9 mouse cellular contexts compared by ENCODE assay signal in the genomic region with DNA sequence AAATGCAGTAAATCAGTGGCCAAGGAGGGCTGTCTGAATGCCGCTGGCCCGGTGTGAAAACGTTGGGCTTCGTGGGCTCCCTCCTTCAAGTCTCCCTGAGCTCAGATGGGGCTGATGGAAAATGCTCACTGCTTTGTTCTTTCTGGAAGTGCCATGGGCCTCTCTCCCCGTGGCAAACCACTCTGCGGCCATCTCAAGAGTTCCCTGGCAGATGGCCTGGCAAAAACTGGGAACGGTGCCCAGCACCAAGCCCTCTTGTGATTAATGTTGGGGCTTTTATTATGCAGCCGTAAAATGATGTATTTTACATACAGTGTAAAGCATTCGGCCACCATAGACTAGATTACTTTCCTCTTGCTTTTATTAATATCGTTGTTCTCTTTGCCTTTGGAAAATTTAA.
DNase-seq lines count a peak whose midpoint lies in the region; ATAC-seq and TF ChIP-seq lines count a peak whose summit lies in the region.
"Had no signal": no experiment of that assay in that cellular context is flagged by ENCODE, and none has a peak within 500 bp of the region (broad histone marks: within the 10 kb centered on the region; RNA-seq: fewer than 3 reads in every experiment).

No protein-coding gene starts in this region.

- H3K27me3 ChIP-seq in hindbrain, embryonic 13.5 days, result no peaks in the 10 kb centered on the region
- no peaks in the 10 kb centered on the region for H3K27me3 ChIP-seq in hindbrain, embryonic 11.5 days (ENCODE audit: control insufficient read depth, insufficient read depth, low read length)
- no peaks in the 10 kb centered on the region for H3K27me3 ChIP-seq in cerebellum, adult 2 months (ENCODE audit: control insufficient read depth, insufficient read depth, low read length)
- no peaks in the 10 kb centered on the region for H3K27me3 ChIP-seq in hindbrain, embryonic 16.5 days (replicated peaks; ENCODE audit: control insufficient read depth, insufficient read depth, low read length)
- H3K27me3 ChIP-seq: heart, embryonic 13.5 days had no signal

- no peak for ATAC-seq in hindbrain, embryonic 13.5 days (ENCODE audit: low FRiP score)
- no peak for ATAC-seq in hindbrain, embryonic 11.5 days (ENCODE audit: low FRiP score)
- ATAC-seq in hindbrain, embryonic 16.5 days, result peak; percentile 74; the same call in 1 of the 2 replicates

- H3K9ac ChIP-seq in hindbrain, embryonic 13.5 days, result no peak overlapping the region
- no peak overlapping the region for H3K9ac ChIP-seq in hindbrain, embryonic 11.5 days (ENCODE audit: low read depth, low read length)
- no peak overlapping the region for H3K9ac ChIP-seq in hindbrain, embryonic 16.5 days (ENCODE audit: low read depth, low read length)
- H3K9ac ChIP-seq: heart, embryonic 13.5 days had no signal

- no peak overlapping the region for H3K4me3 ChIP-seq in hindbrain, embryonic 13.5 days
- no peak overlapping the region for H3K4me3 ChIP-seq in hindbrain, embryonic 11.5 days (ENCODE audit: low read depth, low read length)
- H3K4me3 ChIP-seq in cerebellum, adult 2 months (replicated peaks; ENCODE audit: insufficient read depth, low read depth, low read length), result no peak overlapping the region
- no peak overlapping the region for H3K4me3 ChIP-seq in hindbrain, embryonic 16.5 days (ENCODE audit: low read length)
- H3K4me3 ChIP-seq: heart, embryonic 13.5 days had no signal

- no peak for TF ChIP-seq CTCF in cerebellum, adult 2 months (IDR thresholded peaks at IDR 0.05; ENCODE audit: borderline replicate concordance, insufficient read depth, low read depth, low read length)

- no peak for TF ChIP-seq POLR2A in cerebellum, adult 2 months (IDR thresholded peaks at IDR 0.05; ENCODE audit: borderline replicate concordance, insufficient read depth, low read length)

- H3K27ac ChIP-seq in hindbrain, embryonic 13.5 days, result peak overlapping the region; percentile 81
- no peak overlapping the region for H3K27ac ChIP-seq in hindbrain, embryonic 11.5 days (ENCODE audit: low read depth, low read length)
- no peak overlapping the region for H3K27ac ChIP-seq in cerebellum, adult 2 months (ENCODE audit: insufficient read depth, low read length)
- peak overlapping the region; percentile 41; the same call in 1 of the 2 replicates for H3K27ac ChIP-seq in hindbrain, embryonic 16.5 days (ENCODE audit: low read depth, low read length)
- H3K27ac ChIP-seq: heart, embryonic 13.5 days had no signal

- DNase-seq in hindbrain, embryonic 11.5 days (ENCODE audit: low spot score), result no peak
- DNase-seq in adrenal gland, adult 18-20 months (ENCODE audit: low spot score in 2 of 2), result peak; percentile 20 to 36
- DNase-seq in cerebellum, adult 2 months, result peak; percentile 83
- DNase-seq in urinary bladder, postnatal 14 days (ENCODE audit: low spot score), result no peak
- no peak for DNase-seq in left cerebral cortex, postnatal 10 days (ENCODE audit: extremely low spot score in 1 of 2, low spot score in 2 of 2)
- DNase-seq in kidney, postnatal 14 days, result no peak

- WGBS in hindbrain, embryonic 13.5 days, result 53% methylated on average over 10 of the region's 10 CpGs
- WGBS in hindbrain, embryonic 11.5 days, result 87% methylated on average over 10 of the region's 10 CpGs
- 3% methylated on average over 10 of the region's 10 CpGs for WGBS in cerebellum, adult 2 months
- 46% methylated on average over 10 of the region's 10 CpGs for WGBS in hindbrain, embryonic 16.5 days

- peaks cover 13% of the 10 kb centered on the region for H3K4me1 ChIP-seq in hindbrain, embryonic 13.5 days (replicated peaks)
- H3K4me1 ChIP-seq in hindbrain, embryonic 11.5 days (replicated peaks; ENCODE audit: control insufficient read depth, insufficient read depth, low read length), result no peaks in the 10 kb centered on the region
- peaks cover 13% of the 10 kb centered on the region; the same call in 1 of the 2 replicates for H3K4me1 ChIP-seq in cerebellum, adult 2 months (ENCODE audit: control insufficient read depth, insufficient read depth, low read length)
- H3K4me1 ChIP-seq in hindbrain, embryonic 16.5 days (ENCODE audit: control insufficient read depth, insufficient read depth, low read depth, low read length), result peaks cover 8% of the 10 kb centered on the region
- H3K4me1 ChIP-seq: heart, embryonic 13.5 days had no signal

- intact Hi-C loops in left cerebral cortex, postnatal 10 days (cut with DNase I), result no loop called here

- no peak overlapping the region for H3K4me2 ChIP-seq in hindbrain, embryonic 13.5 days
- H3K4me2 ChIP-seq in hindbrain, embryonic 11.5 days (replicated peaks; ENCODE audit: low read depth, low read length), result no peak overlapping the region
- no peak overlapping the region for H3K4me2 ChIP-seq in hindbrain, embryonic 16.5 days (ENCODE audit: low read length)
- H3K4me2 ChIP-seq: heart, embryonic 13.5 days had no signal

- 0 out of 2 replicates have a peak, but pooled peaks cover 7% of the 10 kb centered on the region for H3K9me3 ChIP-seq in hindbrain, embryonic 13.5 days
- H3K9me3 ChIP-seq in hindbrain, embryonic 11.5 days (ENCODE audit: control insufficient read depth, low read length), result no peaks in the 10 kb centered on the region
- H3K9me3 ChIP-seq in hindbrain, embryonic 16.5 days (ENCODE audit: control insufficient read depth, low read length), result peaks cover 5% of the 10 kb centered on the region

- no peaks in the 10 kb centered on the region for H3K36me3 ChIP-seq in hindbrain, embryonic 13.5 days
- H3K36me3 ChIP-seq in hindbrain, embryonic 11.5 days (ENCODE audit: control insufficient read depth, insufficient read depth, low read length), result no peaks in the 10 kb centered on the region
- no peaks in the 10 kb centered on the region for H3K36me3 ChIP-seq in hindbrain, embryonic 16.5 days (ENCODE audit: control insufficient read depth, insufficient read depth, low read length)
- H3K36me3 ChIP-seq: heart, embryonic 13.5 days had no signal

Comparison
In these comparisons a context has a peak if more than half of its experiments do, and no peak if none do; other contexts are left out.
1. H3K27ac ChIP-seq: peak in hindbrain, embryonic 13.5 days (single experiment) and hindbrain, embryonic 16.5 days (single experiment); none in hindbrain, embryonic 11.5 days (single experiment) and cerebellum, adult 2 months (single experiment).
2. DNase-seq: peak in adrenal gland, adult 18-20 months (2 of 2) and cerebellum, adult 2 months (2 of 2); none in hindbrain, embryonic 11.5 days (single experiment), urinary bladder, postnatal 14 days (single experiment), left cerebral cortex, postnatal 10 days (0 of 2) and kidney, postnatal 14 days (single experiment).